Mouse (Mus musculus): ENCODE data around the gene Gm15217.

- TF ChIP-seq GATA1 (IDR thresholded peaks at IDR 0.05; ENCODE audit: low read length), result no peak
- TF ChIP-seq TAL1 (IDR thresholded peaks at IDR 0.05; ENCODE audit: low read length), result no peak
Observed at GRCm38 (mm10) chr14:46427251-46427650, 48.0 kb downstream of the Gm15217 start.

Measured in erythroblast, embryonic 14.5 days (primary cell).